Mouse (Mus musculus) left cerebral cortex, postnatal 36 days (tissue): ENCODE results near the gene Pde4a. TPM values are rescaled to one million over a fixed set of nuclear protein-coding genes. Genes with fewer than 3 reads are reported as not detected.

Experiments used
- DNase-seq, 2 experiments: peaks; one replicate each; pipeline ENCODE4 v3.0.0; 2021 to 2022; ENCODE audit warnings: low spot score in 2 of 2, mixed read lengths in 1 of 2
- intact Hi-C: fragments of 180-260 bp; cut with DNase I; formaldehyde crosslinking; loops from one replicate; pipeline ENCODE4 v1.15.1; 2025
- total RNA-seq, 2 experiments: library from RNA; stranded (reverse); gene quantifications; 2 replicates each; pipeline ENCODE4 v1.2.3; 2021

The Pde4a gene
- total RNA-seq: 10 to 100 TPM; 94.8 to 98.7 TPM

GRCm38 (mm10) chr9:21165041-21165951, at the start of gene Pde4a:
Gene Pde4a (plus strand): TSS chr9:21165714.
- DNase-seq: peak; percentile 87
- intact Hi-C loops: no loop called here

GRCm38 (mm10) chr9:21117073-21117472, 48.4 kb upstream of the Pde4a start:
- intact Hi-C loops: no loop called here
- no peak for DNase-seq

- intact Hi-C loops: no loop called here
- DNase-seq: no peak
Measured at GRCm38 (mm10) chr9:21121483-21121882, 44.0 kb upstream of the Pde4a start.

GRCm38 (mm10) chr9:21124837-21125236, 40.7 kb upstream of the Pde4a start:
- intact Hi-C loops: no loop called here
- DNase-seq: no peak

- intact Hi-C loops: no loop called here
- DNase-seq: no peak
Measured at GRCm38 (mm10) chr9:21125502-21126258, 39.8 kb upstream of the Pde4a start.

GRCm38 (mm10) chr9:21126259-21126627, 39.3 kb upstream of the Pde4a start:
- DNase-seq: no peak
- intact Hi-C loops: no loop called here

GRCm38 (mm10) chr9:21131059-21131956, 34.2 kb upstream of the Pde4a start, which contains the start of gene Tyk2:
Gene Tyk2 (minus strand): TSS chr9:21131243.
- peak; percentile 90 for DNase-seq
- intact Hi-C loops: loop anchor here (5.0 kb wide), 3 partner anchors 39 to 234 kb away; partner anchors contain the start of genes Eif3g, Gm38431, Icam5 and Raver1

GRCm38 (mm10) chr9:21132102-21132775, 33.3 kb upstream of the Pde4a start:
- no peak for DNase-seq

GRCm38 (mm10) chr9:21133064-21133707, 32.3 kb upstream of the Pde4a start:
- intact Hi-C loops: loop anchor here (5.0 kb wide), 3 partner anchors 41 to 236 kb away; partner anchors contain the start of genes Eif3g, Gm38431, Icam5 and Raver1
- no peak for DNase-seq

More at GRCm38 (mm10) chr9:21132102-21132775, 33.3 kb upstream of the Pde4a start:
- intact Hi-C loops: loop anchor here (5.0 kb wide), 3 partner anchors 40 to 235 kb away; partner anchors contain the start of genes Eif3g, Gm38431, Icam5 and Raver1

- no peak for DNase-seq
- intact Hi-C loops: loop anchor here (5.0 kb wide), 3 partner anchors 42 to 237 kb away; partner anchors contain the start of genes Eif3g, Gm38431, Icam5 and Raver1
Measured at GRCm38 (mm10) chr9:21134595-21135328, 30.8 kb upstream of the Pde4a start.

GRCm38 (mm10) chr9:21135329-21135890, 30.1 kb upstream of the Pde4a start:
- intact Hi-C loops: no loop called here
- no peak for DNase-seq

- intact Hi-C loops: no loop called here
Measured at GRCm38 (mm10) chr9:21135941-21136381, 29.6 kb upstream of the Pde4a start.

GRCm38 (mm10) chr9:21136401-21136800, 29.1 kb upstream of the Pde4a start:
- no peak for DNase-seq
- intact Hi-C loops: no loop called here

More at GRCm38 (mm10) chr9:21135941-21136381, 29.6 kb upstream of the Pde4a start:
- no peak for DNase-seq

- intact Hi-C loops: no loop called here
- DNase-seq: peak; percentile 28 to 60
Measured at GRCm38 (mm10) chr9:21137229-21137628, 28.3 kb upstream of the Pde4a start.

- DNase-seq: no peak
- intact Hi-C loops: no loop called here
Measured at GRCm38 (mm10) chr9:21138386-21138785, 27.1 kb upstream of the Pde4a start.

- intact Hi-C loops: no loop called here
- no peak for DNase-seq
Measured at GRCm38 (mm10) chr9:21141922-21142321, 23.6 kb upstream of the Pde4a start.

- DNase-seq: no peak
- intact Hi-C loops: no loop called here
Measured at GRCm38 (mm10) chr9:21144361-21144760, 21.2 kb upstream of the Pde4a start.
